Comparison of ENCODE assay signal across 9 mouse cellular contexts in genomic region chr5:133173155-133173723, GRCm38 (mm10).
DNase-seq lines count a peak whose midpoint lies in the region; ATAC-seq and TF ChIP-seq lines count a peak whose summit lies in the region.
"Had no signal": no experiment of that assay in that cellular context is flagged by ENCODE, and none has a peak within 500 bp of the region (broad histone marks: within the 10 kb centered on the region; RNA-seq: fewer than 3 reads in every experiment).

No protein-coding gene starts in this region.

- peak; percentile 54; the same call in 1 of the 2 replicates for TF ChIP-seq EP300 in heart, adult 2 months (IDR thresholded peaks at IDR 0.05; ENCODE audit: insufficient read depth, low read depth, low read length)
- no peak for TF ChIP-seq EP300 in liver, postnatal 0 days (IDR thresholded peaks at IDR 0.05; ENCODE audit: low read depth)

- no peak overlapping the region; the same call in 1 of the 2 replicates for H3K27ac ChIP-seq in embryonic facial prominence, embryonic 10.5 days (replicated peaks)
- H3K27ac ChIP-seq in heart, adult 2 months, result no peak overlapping the region
- H3K27ac ChIP-seq in kidney, embryonic 14.5 days (ENCODE audit: low read depth, low read length), result no peak overlapping the region
- H3K27ac ChIP-seq in liver, postnatal 0 days (ENCODE audit: low read depth), result no peak overlapping the region
- H3K27ac ChIP-seq: liver, embryonic 13.5 days had no signal

- no peaks in the 10 kb centered on the region for H3K79me2 ChIP-seq in heart, adult 2 months (replicated peaks; ENCODE audit: control insufficient read depth, insufficient read depth, low read length)

- ATAC-seq in kidney, embryonic 14.5 days (ENCODE audit: low FRiP score, low TSS enrichment), result peak; percentile 89
- ATAC-seq in liver, postnatal 0 days, result 0 out of 2 replicates have a peak, but pooled peaks have one; percentile 19
- no peak for ATAC-seq in erythroid progenitor cell, adult 5-6 weeks (replicated peaks; ENCODE audit: low FRiP score, poor library complexity, severe bottlenecking)

- H3K36me3 ChIP-seq in embryonic facial prominence, embryonic 10.5 days (replicated peaks), result no peaks in the 10 kb centered on the region
- H3K36me3 ChIP-seq in heart, adult 2 months (ENCODE audit: control insufficient read depth, insufficient read depth, low read length), result no peaks in the 10 kb centered on the region
- H3K36me3 ChIP-seq in kidney, embryonic 14.5 days (ENCODE audit: control insufficient read depth, insufficient read depth, low read length), result no peaks in the 10 kb centered on the region
- no peaks in the 10 kb centered on the region for H3K36me3 ChIP-seq in liver, postnatal 0 days (replicated peaks; ENCODE audit: insufficient read depth, low read length)
- H3K36me3 ChIP-seq: liver, embryonic 13.5 days had no signal

- H3K4me2 ChIP-seq in kidney, embryonic 14.5 days (replicated peaks; ENCODE audit: low read depth, low read length), result no peak overlapping the region
- no peak overlapping the region for H3K4me2 ChIP-seq in liver, postnatal 0 days (ENCODE audit: low read depth, low read length)
- H3K4me2 ChIP-seq: liver, embryonic 13.5 days had no signal

- intact Hi-C loops in heart, adult 2 months (cut with DNase I), result no loop called here

- no peaks in the 10 kb centered on the region for H3K27me3 ChIP-seq in embryonic facial prominence, embryonic 10.5 days (replicated peaks; ENCODE audit: low read depth, poor library complexity, severe bottlenecking)
- no peaks in the 10 kb centered on the region for H3K27me3 ChIP-seq in heart, adult 2 months (ENCODE audit: control insufficient read depth, insufficient read depth, low read length)
- no peaks in the 10 kb centered on the region for H3K27me3 ChIP-seq in kidney, embryonic 14.5 days (ENCODE audit: control insufficient read depth, insufficient read depth, low read length)
- no peaks in the 10 kb centered on the region for H3K27me3 ChIP-seq in liver, postnatal 0 days (ENCODE audit: insufficient read depth, low read length)
- H3K27me3 ChIP-seq: liver, embryonic 13.5 days had no signal

- peak; percentile 59 for DNase-seq in urinary bladder, postnatal 14 days (ENCODE audit: low spot score)
- DNase-seq in urinary bladder, postnatal 10 days (ENCODE audit: low spot score), result no peak
- peak; percentile 17 for DNase-seq in embryonic facial prominence, embryonic 10.5 days (ENCODE audit: low spot score)
- DNase-seq in heart, adult 2 months, result peak; percentile 74 to 84
- peak; percentile 17 for DNase-seq in liver, postnatal 0 days
- DNase-seq in right cerebral cortex, postnatal 10 days (ENCODE audit: low spot score in 2 of 2), result peak; percentile 55 to 59
- DNase-seq: liver, embryonic 13.5 days had no signal

- no peak overlapping the region for H3K4me3 ChIP-seq in embryonic facial prominence, embryonic 10.5 days
- H3K4me3 ChIP-seq in heart, adult 2 months, result no peak overlapping the region
- no peak overlapping the region for H3K4me3 ChIP-seq in kidney, embryonic 14.5 days (ENCODE audit: low read length)
- no peak overlapping the region for H3K4me3 ChIP-seq in liver, postnatal 0 days (ENCODE audit: low read depth, low read length)
- H3K4me3 ChIP-seq: liver, embryonic 13.5 days had no signal

- H3K9ac ChIP-seq in heart, adult 2 months (ENCODE audit: low read depth, low read length), result no peak overlapping the region
- no peak overlapping the region for H3K9ac ChIP-seq in kidney, embryonic 14.5 days (ENCODE audit: low read depth, low read length)
- no peak overlapping the region for H3K9ac ChIP-seq in liver, postnatal 0 days (replicated peaks)
- H3K9ac ChIP-seq: liver, embryonic 13.5 days had no signal

- no peak for TF ChIP-seq CTCF in heart, adult 2 months (IDR thresholded peaks at IDR 0.05)
- no peak for TF ChIP-seq CTCF in liver, postnatal 0 days (IDR thresholded peaks at IDR 0.05; ENCODE audit: low read depth)

- 51% methylated on average over 6 of the region's 6 CpGs for WGBS in embryonic facial prominence, embryonic 10.5 days
- 7% methylated on average over 6 of the region's 6 CpGs for WGBS in heart, adult 2 months
- 39% methylated on average over 6 of the region's 6 CpGs for WGBS in kidney, embryonic 14.5 days
- 55% methylated on average over 6 of the region's 6 CpGs for WGBS in liver, postnatal 0 days (ENCODE audit: insufficient replicate concordance)

- H3K4me1 ChIP-seq in embryonic facial prominence, embryonic 10.5 days, result peaks cover 15% of the 10 kb centered on the region
- peaks cover 2% of the 10 kb centered on the region; the same call in 1 of the 2 replicates for H3K4me1 ChIP-seq in heart, adult 2 months (ENCODE audit: control insufficient read depth, insufficient read depth, low read length)
- no peaks in the 10 kb centered on the region for H3K4me1 ChIP-seq in kidney, embryonic 14.5 days (ENCODE audit: control insufficient read depth, insufficient read depth, low read length)
- no peaks in the 10 kb centered on the region for H3K4me1 ChIP-seq in liver, postnatal 0 days (ENCODE audit: insufficient read depth)
- H3K4me1 ChIP-seq: liver, embryonic 13.5 days had no signal

- TF ChIP-seq POLR2A in heart, adult 2 months (IDR thresholded peaks at IDR 0.05; ENCODE audit: insufficient read depth, low read depth, low read length), result no peak

- H3K9me3 ChIP-seq in embryonic facial prominence, embryonic 10.5 days, result no peaks in the 10 kb centered on the region
- no peaks in the 10 kb centered on the region for H3K9me3 ChIP-seq in kidney, embryonic 14.5 days (ENCODE audit: control insufficient read depth, low read length)
- no peaks in the 10 kb centered on the region for H3K9me3 ChIP-seq in liver, postnatal 0 days (ENCODE audit: low read length)
- H3K9me3 ChIP-seq: liver, embryonic 13.5 days had no signal
